Mouse (Mus musculus) cerebral cortex, adult 2 months (tissue): Measurements from ENCODE around the gene Siae.

Source experiments
- WGBS: fragments of 180-500 bp; shearing (Covaris S2); methylation state at CpG from one replicate; pipeline ENCODE4 v1.1.7; 2018; 5-methylcytosine and 5-hydroxymethylcytosine counted together

Siae gene

GRCm38 (mm10) chr9:37625641-37626040 is 70.1 kb downstream of the Siae start:
- 19% methylated on average over 7 of the region's 7 CpGs for WGBS

GRCm38 (mm10) chr9:37626103-37626567 is 70.6 kb downstream of the Siae start:
- WGBS = 23% methylated on average over 3 of the region's 3 CpGs

- WGBS = 98% methylated on average over 1 of the region's 1 CpGs
Measured at GRCm38 (mm10) chr9:37627263-37627662, 71.8 kb downstream of the Siae start.

- 62% methylated on average over 4 of the region's 4 CpGs for whole genome bisulfite sequencing
Measured at GRCm38 (mm10) chr9:37628581-37628980, 73.1 kb downstream of the Siae start.

- 85% methylated on average over 2 of the region's 2 CpGs for WGBS
Measured at GRCm38 (mm10) chr9:37629941-37630340, 74.4 kb downstream of the Siae start.

- WGBS = 45% methylated on average over 2 of the region's 2 CpGs
Measured at GRCm38 (mm10) chr9:37632305-37632704, 76.8 kb downstream of the Siae start.

GRCm38 (mm10) chr9:37634269-37634668 is 78.8 kb downstream of the Siae start:
- 93% methylated on average over 3 of the region's 3 CpGs for WGBS

- WGBS = 8% methylated on average over 7 of the region's 7 CpGs
Measured at GRCm38 (mm10) chr9:37636335-37636734, 80.8 kb downstream of the Siae start.

- 26% methylated on average over 6 of the region's 6 CpGs for WGBS
Measured at GRCm38 (mm10) chr9:37636800-37637542, 81.5 kb downstream of the Siae start.

GRCm38 (mm10) chr9:37638721-37639120 is 83.2 kb downstream of the Siae start:
- 67% methylated on average over 3 of the region's 3 CpGs for WGBS

GRCm38 (mm10) chr9:37646246-37646645 is 90.7 kb downstream of the Siae start:
- WGBS = 74% methylated on average over 3 of the region's 3 CpGs

GRCm38 (mm10) chr9:37650639-37651038 is 95.1 kb downstream of the Siae start:
- WGBS = 82% methylated on average over 5 of the region's 5 CpGs

- WGBS = 85% methylated on average over 5 of the region's 5 CpGs
Measured at GRCm38 (mm10) chr9:37653836-37654235, 98.3 kb downstream of the Siae start.

- 58% methylated on average over 8 of the region's 8 CpGs for WGBS
Measured at GRCm38 (mm10) chr9:37655961-37656360, 100.5 kb downstream of the Siae start.

GRCm38 (mm10) chr9:37656439-37656881 is 101.0 kb downstream of the Siae start:
- WGBS = 2% methylated on average over 10 of the region's 10 CpGs

GRCm38 (mm10) chr9:37656931-37657481 is 101.5 kb downstream of the Siae start, which contains the start of gene Tbrg1:
Gene Tbrg1 (minus strand): TSS chr9:37657312.
- under 1% methylated on average over 36 of the region's 36 CpGs for WGBS

- WGBS = 80% methylated on average over 6 of the region's 6 CpGs
Measured at GRCm38 (mm10) chr9:37659413-37659812, 103.9 kb downstream of the Siae start.

- WGBS = 68% methylated on average over 1 of the region's 1 CpGs
Measured at GRCm38 (mm10) chr9:37663210-37663609, 107.7 kb downstream of the Siae start.

- WGBS = 81% methylated on average over 2 of the region's 2 CpGs
Measured at GRCm38 (mm10) chr9:37664604-37665003, 109.1 kb downstream of the Siae start.

- WGBS = 87% methylated on average over 7 of the region's 7 CpGs
Measured at GRCm38 (mm10) chr9:37666045-37666444, 110.5 kb downstream of the Siae start.

GRCm38 (mm10) chr9:37669115-37669514 is 113.6 kb downstream of the Siae start, which contains the start of gene Panx3:
Gene Panx3 (minus strand): TSS chr9:37669235.
- 72% methylated on average over 6 of the region's 6 CpGs for WGBS

GRCm38 (mm10) chr9:37669678-37670077 is 114.2 kb downstream of the Siae start:
- WGBS = 59% methylated on average over 4 of the region's 4 CpGs

- WGBS = 91% methylated on average over 3 of the region's 3 CpGs
Measured at GRCm38 (mm10) chr9:37670261-37670660, 114.8 kb downstream of the Siae start.
